Mouse (Mus musculus): ENCODE results near the gene Gopc. TPM values are rescaled to one million over a fixed set of nuclear protein-coding genes. Genes with fewer than 3 reads are reported as not detected.
"Not testable (repeated sequence)": the region's sequence is repeated elsewhere in the genome, so short reads cannot be mapped to it uniquely, and the experiment has no call there.

Gopc gene
- polyA plus RNA-seq, 1 experiment = 5.7 TPM

DNA sequence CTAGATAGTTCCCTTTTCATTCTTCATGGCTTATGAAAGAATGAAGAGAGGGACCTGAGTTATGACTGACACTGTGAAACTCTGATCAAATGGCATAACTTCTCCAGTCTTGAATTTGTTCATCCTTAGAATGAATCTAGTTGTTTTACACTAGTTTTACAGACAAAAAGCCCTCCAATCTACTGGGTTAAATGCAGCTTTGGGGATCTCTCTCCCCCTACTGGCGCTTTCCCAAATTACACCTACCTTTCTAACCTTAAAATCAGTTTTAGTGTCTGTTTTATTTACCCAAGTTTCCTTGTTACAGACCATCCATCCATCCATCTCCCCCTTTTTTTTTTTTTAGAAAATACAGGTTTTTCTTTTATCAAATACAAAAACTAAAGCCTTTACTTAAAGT lies 50.9 kb downstream of the Gopc start:
- no peaks in the 10 kb centered on the region for H3K27me3 ChIP-seq (ENCODE audit: control insufficient read depth, insufficient read depth, low read length)
- H3K36me3 ChIP-seq (ENCODE audit: control insufficient read depth, insufficient read depth, low read length) = no peaks in the 10 kb centered on the region
- H3K4me1 ChIP-seq (ENCODE audit: control insufficient read depth, insufficient read depth, low read length) = no peaks in the 10 kb centered on the region
- H3K27ac ChIP-seq (ENCODE audit: control insufficient read depth, insufficient read depth, low read depth, low read length) = no peak overlapping the region
- H3K4me3 ChIP-seq (ENCODE audit: control insufficient read depth, low read depth, low read length) = no peak overlapping the region
- TF ChIP-seq POLR2A (IDR thresholded peaks at IDR 0.05; ENCODE audit: control insufficient read depth, low read depth, low read length) = no peak
- no peak for TF ChIP-seq CTCF (IDR thresholded peaks at IDR 0.05; ENCODE audit: control insufficient read depth, insufficient read depth, insufficient replicate concordance, low read depth, low read length)

DNA sequence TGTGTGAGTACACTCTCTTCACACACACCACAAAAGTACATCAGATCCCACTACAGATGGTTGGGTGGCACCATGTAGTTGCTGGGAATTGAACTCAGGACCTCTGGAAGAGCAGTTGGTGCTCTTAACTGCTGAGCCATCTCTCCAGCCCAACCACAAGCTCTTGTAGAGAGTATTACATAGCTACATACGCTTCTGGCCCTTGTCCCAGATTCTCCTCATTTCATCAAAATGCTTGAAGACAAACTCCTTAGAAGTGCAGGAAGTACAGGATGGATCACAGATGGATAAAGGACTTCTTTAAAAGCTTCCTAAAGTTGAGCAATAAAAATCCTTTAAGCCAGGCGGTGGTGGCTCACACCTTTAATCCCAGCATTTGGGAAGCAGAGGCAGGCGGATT lies 60.0 kb downstream of the Gopc start:
- Histone ChIP-seq H3K4me3 (ENCODE audit: control insufficient read depth, low read depth, low read length) (no peak overlapping the region), H3K27ac (ENCODE audit: control insufficient read depth, insufficient read depth, low read depth, low read length) (no peak overlapping the region), H3K4me1 (ENCODE audit: control insufficient read depth, insufficient read depth, low read length) (peaks cover 4% of the 10 kb centered on the region; the same call in 1 of the 2 replicates), H3K36me3 (ENCODE audit: control insufficient read depth, insufficient read depth, low read length) (no peaks in the 10 kb centered on the region), H3K27me3 (ENCODE audit: control insufficient read depth, insufficient read depth, low read length) (no peaks in the 10 kb centered on the region)
- TF ChIP-seq CTCF (IDR thresholded peaks at IDR 0.05; ENCODE audit: control insufficient read depth, insufficient read depth, insufficient replicate concordance, low read depth, low read length) (no peak), POLR2A (IDR thresholded peaks at IDR 0.05; ENCODE audit: control insufficient read depth, low read depth, low read length) (no peak)

DNA sequence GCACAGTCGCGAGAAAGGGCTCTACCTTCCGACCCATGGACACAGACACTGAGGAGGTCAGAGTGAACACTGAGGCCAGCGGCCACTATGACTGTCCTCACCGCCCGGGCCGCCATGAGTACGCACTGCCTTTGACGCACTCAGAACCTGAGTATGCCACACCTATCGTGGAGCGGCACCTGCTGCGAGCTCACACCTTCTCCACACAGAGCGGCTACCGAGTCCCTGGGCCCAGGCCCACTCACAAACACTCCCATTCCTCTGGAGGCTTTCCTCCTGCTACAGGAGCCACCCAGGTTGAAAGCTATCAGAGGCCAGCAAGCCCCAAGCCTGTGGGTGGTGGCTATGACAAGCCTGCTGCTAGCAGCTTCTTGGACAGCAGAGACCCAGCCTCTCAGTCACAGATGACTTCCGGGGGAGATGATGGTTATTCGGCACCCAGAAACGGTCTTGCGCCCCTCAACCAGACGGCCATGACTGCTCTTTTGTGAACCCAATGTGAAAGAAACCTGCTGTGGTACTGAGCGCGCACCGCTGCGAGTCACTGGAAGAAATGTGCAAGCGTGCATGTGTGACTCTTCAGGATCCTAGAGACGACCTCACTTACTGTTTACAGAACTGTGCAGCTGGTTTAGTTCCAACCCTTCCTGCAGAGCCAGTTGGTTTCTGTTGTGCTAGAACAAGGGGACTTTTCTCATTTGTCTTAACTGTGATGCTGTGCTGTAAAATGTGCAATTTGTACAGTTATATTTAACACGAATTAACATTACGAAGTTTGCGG lies 62.2 kb downstream of the Gopc start:
- TF ChIP-seq POLR2A (IDR thresholded peaks at IDR 0.05; ENCODE audit: control insufficient read depth, low read depth, low read length) = no peak
- H3K4me1 ChIP-seq (ENCODE audit: control insufficient read depth, insufficient read depth, low read length) = peaks cover 4% of the 10 kb centered on the region; the same call in 1 of the 2 replicates
- H3K36me3 ChIP-seq (ENCODE audit: control insufficient read depth, insufficient read depth, low read length) = no peaks in the 10 kb centered on the region
- H3K4me3 ChIP-seq (ENCODE audit: control insufficient read depth, low read depth, low read length) = peak overlapping the region; percentile 12; the same call in 1 of the 2 replicates
- H3K27ac ChIP-seq (ENCODE audit: control insufficient read depth, insufficient read depth, low read depth, low read length) = no peak overlapping the region
- no peaks in the 10 kb centered on the region for H3K27me3 ChIP-seq (ENCODE audit: control insufficient read depth, insufficient read depth, low read length)

DNA sequence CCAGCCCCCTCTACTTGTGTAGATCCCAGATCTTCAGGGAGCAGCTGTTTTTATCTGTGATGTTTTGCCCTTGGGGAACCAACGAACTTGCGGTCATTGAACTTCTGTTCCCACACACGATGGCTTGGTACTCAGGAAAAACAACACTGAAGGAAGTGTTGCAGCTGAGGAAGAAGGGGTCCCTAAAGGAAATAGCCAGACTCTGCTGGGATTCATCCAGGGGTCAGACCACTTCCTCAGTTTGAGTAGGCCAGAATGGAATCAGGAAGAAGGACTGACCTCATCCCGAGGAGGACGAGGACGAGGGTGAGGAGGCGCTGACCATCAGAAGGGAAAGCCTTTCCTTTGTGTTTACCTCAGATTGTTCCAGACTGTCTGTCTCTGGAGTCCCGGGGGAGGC lies 72.7 kb downstream of the Gopc start:
- TF ChIP-seq POLR2A (IDR thresholded peaks at IDR 0.05; ENCODE audit: control insufficient read depth, low read depth, low read length) = no peak
- TF ChIP-seq CTCF (IDR thresholded peaks at IDR 0.05; ENCODE audit: control insufficient read depth, insufficient read depth, insufficient replicate concordance, low read depth, low read length) = no peak
- Histone ChIP-seq H3K36me3 (ENCODE audit: control insufficient read depth, insufficient read depth, low read length) (no peaks in the 10 kb centered on the region), H3K27me3 (ENCODE audit: control insufficient read depth, insufficient read depth, low read length) (no peaks in the 10 kb centered on the region), H3K4me1 (ENCODE audit: control insufficient read depth, insufficient read depth, low read length) (no peaks in the 10 kb centered on the region), H3K27ac (ENCODE audit: control insufficient read depth, insufficient read depth, low read depth, low read length) (no peak overlapping the region), H3K4me3 (ENCODE audit: control insufficient read depth, low read depth, low read length) (no peak overlapping the region)

DNA sequence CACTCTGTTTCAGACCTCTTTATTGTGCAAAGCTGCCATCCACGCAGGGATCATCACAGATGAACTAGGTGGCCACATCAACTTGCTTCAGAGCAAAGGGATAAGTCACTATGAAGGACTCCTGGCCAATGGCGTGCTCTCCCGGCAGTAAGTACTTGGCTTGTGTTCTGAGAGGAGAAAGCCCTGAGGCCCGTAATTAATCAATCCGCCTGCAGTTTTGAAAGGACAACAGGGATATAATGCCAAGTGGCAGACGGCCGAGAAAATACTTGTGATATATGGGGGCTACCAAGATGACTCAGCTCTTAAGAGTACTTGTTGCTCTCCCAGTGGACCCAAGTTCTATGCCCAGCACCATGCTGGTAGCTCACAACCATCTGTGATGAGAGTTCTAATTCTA lies 77.3 kb downstream of the Gopc start:
- Histone ChIP-seq H3K27ac (ENCODE audit: control insufficient read depth, insufficient read depth, low read depth, low read length) (no peak overlapping the region), H3K36me3 (ENCODE audit: control insufficient read depth, insufficient read depth, low read length) (no peaks in the 10 kb centered on the region), H3K4me3 (ENCODE audit: control insufficient read depth, low read depth, low read length) (no peak overlapping the region), H3K27me3 (ENCODE audit: control insufficient read depth, insufficient read depth, low read length) (no peaks in the 10 kb centered on the region), H3K4me1 (ENCODE audit: control insufficient read depth, insufficient read depth, low read length) (no peaks in the 10 kb centered on the region)
- TF ChIP-seq POLR2A (IDR thresholded peaks at IDR 0.05; ENCODE audit: control insufficient read depth, low read depth, low read length) (no peak), CTCF (IDR thresholded peaks at IDR 0.05; ENCODE audit: control insufficient read depth, insufficient read depth, insufficient replicate concordance, low read depth, low read length) (no peak)

DNA sequence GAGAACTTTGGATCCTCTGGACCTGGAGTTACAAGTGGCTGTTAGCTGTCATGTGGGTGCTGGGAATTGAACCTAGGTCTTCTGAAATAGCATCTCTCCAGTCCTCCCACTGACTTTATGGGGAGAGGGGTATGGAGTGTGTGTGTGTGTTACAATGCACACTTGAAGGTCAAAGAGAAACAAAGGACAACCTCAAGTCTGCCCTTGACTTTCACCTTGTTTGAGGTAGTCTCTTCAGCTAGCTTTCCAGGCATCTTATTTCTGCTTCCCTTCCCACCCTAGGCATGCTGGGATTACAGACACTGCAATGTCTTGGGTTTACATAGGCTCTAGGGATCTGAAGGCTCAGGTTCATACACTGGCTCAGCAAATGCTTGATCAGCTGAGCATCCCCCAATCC lies 79.7 kb downstream of the Gopc start:
- no peak overlapping the region for H3K4me3 ChIP-seq (ENCODE audit: control insufficient read depth, low read depth, low read length)
- H3K36me3 ChIP-seq (ENCODE audit: control insufficient read depth, insufficient read depth, low read length) = no peaks in the 10 kb centered on the region
- TF ChIP-seq POLR2A (IDR thresholded peaks at IDR 0.05; ENCODE audit: control insufficient read depth, low read depth, low read length) (no peak), CTCF (IDR thresholded peaks at IDR 0.05; ENCODE audit: control insufficient read depth, insufficient read depth, insufficient replicate concordance, low read depth, low read length) (no peak)
- no peaks in the 10 kb centered on the region for H3K4me1 ChIP-seq (ENCODE audit: control insufficient read depth, insufficient read depth, low read length)
- no peaks in the 10 kb centered on the region for H3K27me3 ChIP-seq (ENCODE audit: control insufficient read depth, insufficient read depth, low read length)
- no peak overlapping the region for H3K27ac ChIP-seq (ENCODE audit: control insufficient read depth, insufficient read depth, low read depth, low read length)

DNA sequence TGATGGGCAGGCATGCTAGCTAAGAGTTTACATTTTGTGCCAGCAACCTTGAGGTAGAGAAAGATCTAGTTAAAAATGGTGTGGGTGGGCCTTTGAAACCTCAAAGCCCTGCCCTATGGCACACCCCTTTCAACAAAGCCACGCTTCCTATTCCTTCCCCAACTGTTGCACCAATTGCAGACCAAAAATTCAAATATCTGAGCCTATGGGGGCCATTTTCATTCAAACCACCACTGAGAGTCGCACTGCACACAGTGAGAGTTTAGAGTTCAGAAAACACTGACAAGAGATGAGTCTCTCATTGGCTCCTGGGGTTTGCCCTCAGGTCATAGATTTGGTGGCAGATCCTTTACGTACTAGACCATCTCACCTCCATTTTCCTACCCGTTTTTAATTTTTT lies 80.2 kb downstream of the Gopc start:
- H3K27me3 ChIP-seq (ENCODE audit: control insufficient read depth, insufficient read depth, low read length) = no peaks in the 10 kb centered on the region
- no peaks in the 10 kb centered on the region for H3K4me1 ChIP-seq (ENCODE audit: control insufficient read depth, insufficient read depth, low read length)

DNA sequence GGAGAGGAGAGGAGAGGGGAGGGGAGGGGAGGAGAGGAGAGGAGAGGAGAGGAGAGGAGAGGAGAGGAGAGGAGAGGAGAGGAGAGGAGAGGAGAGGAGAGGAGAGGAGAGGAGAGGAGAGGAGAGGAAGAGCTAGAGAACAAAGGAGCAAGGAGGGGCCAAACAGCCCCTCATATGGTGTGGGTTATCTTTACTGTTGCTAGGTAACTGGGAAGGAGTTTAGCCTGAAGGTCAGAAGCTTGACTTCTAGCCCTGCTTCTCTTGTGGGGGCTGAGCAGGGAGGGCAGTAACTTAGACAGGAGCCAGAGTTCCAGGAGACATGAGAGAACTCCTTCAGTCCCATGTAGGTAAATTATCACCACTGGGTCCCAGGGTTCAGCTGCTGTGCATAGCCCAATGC lies 83.4 kb downstream of the Gopc start:
- H3K27me3 ChIP-seq (ENCODE audit: control insufficient read depth, insufficient read depth, low read length) = not testable (repeated sequence)

More for the DNA sequence above, 80.2 kb downstream of the Gopc start:
- TF ChIP-seq CTCF (IDR thresholded peaks at IDR 0.05; ENCODE audit: control insufficient read depth, insufficient read depth, insufficient replicate concordance, low read depth, low read length) (no peak), POLR2A (IDR thresholded peaks at IDR 0.05; ENCODE audit: control insufficient read depth, low read depth, low read length) (no peak)
- no peak overlapping the region for H3K27ac ChIP-seq (ENCODE audit: control insufficient read depth, insufficient read depth, low read depth, low read length)
- no peak overlapping the region for H3K4me3 ChIP-seq (ENCODE audit: control insufficient read depth, low read depth, low read length)
- H3K36me3 ChIP-seq (ENCODE audit: control insufficient read depth, insufficient read depth, low read length) = no peaks in the 10 kb centered on the region

More for the DNA sequence above, 83.4 kb downstream of the Gopc start:
- not testable (repeated sequence) for H3K4me1 ChIP-seq (ENCODE audit: control insufficient read depth, insufficient read depth, low read length); H3K36me3 ChIP-seq (ENCODE audit: control insufficient read depth, insufficient read depth, low read length); H3K27ac ChIP-seq (ENCODE audit: control insufficient read depth, insufficient read depth, low read depth, low read length); H3K4me3 ChIP-seq (ENCODE audit: control insufficient read depth, low read depth, low read length)
